Mouse (Mus musculus) neural tube, embryonic 13.5 days (tissue): ENCODE measurements around the gene Gbp8. TPM values are rescaled to one million over a fixed set of nuclear protein-coding genes. Genes with fewer than 3 reads are reported as not detected.

Experiments used
- ATAC-seq: fragments of 200-750 bp; cut with Nextera tagmentation; 2 replicates; pipeline ENCODE4 v1.8.0; 2017; ENCODE audit warnings: low read depth, mild to moderate bottlenecking, moderate TSS enrichment, moderate library complexity
- H3K27ac ChIP-seq: fragments of 300-500 bp; sonication (generic); replicated peaks from 2 replicates; pipeline ENCODE4 v1.5.1; 2015; ENCODE audit warnings: moderate library complexity, mild to moderate bottlenecking, inconsistent platforms
- H3K27me3 ChIP-seq: fragments of 300-500 bp; sonication (generic); 2 replicates; pipeline ENCODE4 v1.6.1; 2015; ENCODE audit warnings: mild to moderate bottlenecking, inconsistent platforms
- H3K36me3 ChIP-seq: fragments of 300-500 bp; sonication (generic); 2 replicates; pipeline ENCODE4 v1.6.1; 2015; ENCODE audit warnings: mild to moderate bottlenecking, inconsistent platforms
- H3K4me1 ChIP-seq: fragments of 300-500 bp; sonication (generic); replicated peaks from 2 replicates; pipeline ENCODE4 v1.6.1; 2015; ENCODE audit warnings: inconsistent platforms
- H3K4me2 ChIP-seq: fragments of 300-500 bp; sonication (generic); 2 replicates; pipeline ENCODE4 v1.6.1; 2015; ENCODE audit warnings: inconsistent platforms, mild to moderate bottlenecking, moderate library complexity
- H3K4me3 ChIP-seq: fragments of 300-500 bp; sonication (generic); 2 replicates; pipeline ENCODE4 v1.5.1; 2015; ENCODE audit warnings: mild to moderate bottlenecking, inconsistent platforms
- H3K9ac ChIP-seq: fragments of 300-500 bp; sonication (generic); 2 replicates; pipeline ENCODE4 v1.6.1; 2015; ENCODE audit warnings: moderate library complexity, mild to moderate bottlenecking, inconsistent platforms
- H3K9me3 ChIP-seq: fragments of 300-500 bp; sonication (generic); 2 replicates; pipeline ENCODE4 v1.6.1; 2016; ENCODE audit warnings: inconsistent platforms
- WGBS: fragments of 180-500 bp; shearing (Covaris S2); methylation state at CpG from one replicate; pipeline ENCODE4 v1.1.7; 2015; 5-methylcytosine and 5-hydroxymethylcytosine counted together
- polyA plus RNA-seq: library from polyadenylated mRNA; unstranded; fragments of >200 nt; fragmentation: Nextera tagmentation; extraction: Ambion mirVana; gene quantifications from 2 replicates; pipeline ENCODE4 v1.2.1, GENCODE M21; 2015

The Gbp8 gene
- polyA plus RNA-seq, 1 experiment from 2014 or later, result 0.54 TPM

- no peak for ATAC-seq
- Histone ChIP-seq H3K27ac (no peak overlapping the region), H3K4me2 (no peak overlapping the region), H3K9me3 (no peaks in the 10 kb centered on the region), H3K27me3 (no peaks in the 10 kb centered on the region), H3K9ac (no peak overlapping the region), H3K4me1 (no peaks in the 10 kb centered on the region), H3K4me3 (no peak overlapping the region), H3K36me3 (no peaks in the 10 kb centered on the region)
- 82% methylated on average over 2 of the region's 2 CpGs for WGBS
These were observed 107.0 kb downstream of the Gbp8 start for GRCm38 (mm10) chr5:105032362-105032761.

- ATAC-seq, result no peak
- H3K27me3 ChIP-seq, result no peaks in the 10 kb centered on the region
- H3K4me3 ChIP-seq, result no peak overlapping the region
- no peaks in the 10 kb centered on the region for H3K4me1 ChIP-seq
- no peaks in the 10 kb centered on the region for H3K36me3 ChIP-seq
- no peak overlapping the region for H3K4me2 ChIP-seq
- H3K27ac ChIP-seq, result no peak overlapping the region
- WGBS, result 87% methylated on average over 1 of the region's 1 CpGs
- H3K9me3 ChIP-seq, result peaks cover 8% of the 10 kb centered on the region
- no peak overlapping the region for H3K9ac ChIP-seq
These were observed 126.8 kb downstream of the Gbp8 start for GRCm38 (mm10) chr5:105012551-105012950.

GRCm38 (mm10) chr5:105011570-105011969, 127.8 kb downstream of the Gbp8 start:
- no peaks in the 10 kb centered on the region for H3K27me3 ChIP-seq
- H3K4me2 ChIP-seq, result no peak overlapping the region
- WGBS, result 85% methylated on average over 4 of the region's 4 CpGs
- no peaks in the 10 kb centered on the region for H3K4me1 ChIP-seq
- H3K9me3 ChIP-seq, result peaks cover 8% of the 10 kb centered on the region
- H3K9ac ChIP-seq, result no peak overlapping the region
- H3K4me3 ChIP-seq, result no peak overlapping the region
- no peaks in the 10 kb centered on the region for H3K36me3 ChIP-seq
- no peak for ATAC-seq
- no peak overlapping the region for H3K27ac ChIP-seq

- Histone ChIP-seq H3K9me3 (peaks cover 8% of the 10 kb centered on the region), H3K4me2 (no peak overlapping the region), H3K36me3 (no peaks in the 10 kb centered on the region), H3K27me3 (no peaks in the 10 kb centered on the region), H3K9ac (no peak overlapping the region), H3K27ac (no peak overlapping the region), H3K4me1 (no peaks in the 10 kb centered on the region), H3K4me3 (no peak overlapping the region)
- ATAC-seq, result no peak
These were observed 129.0 kb downstream of the Gbp8 start for GRCm38 (mm10) chr5:105010376-105010775.

GRCm38 (mm10) chr5:104989411-104989810, 149.9 kb downstream of the Gbp8 start:
- no peak overlapping the region for H3K4me2 ChIP-seq
- no peaks in the 10 kb centered on the region for H3K4me1 ChIP-seq
- no peak overlapping the region for H3K4me3 ChIP-seq
- no peak for ATAC-seq
- no peak overlapping the region for H3K27ac ChIP-seq
- H3K9me3 ChIP-seq, result no peaks in the 10 kb centered on the region
- H3K9ac ChIP-seq, result no peak overlapping the region
- no peaks in the 10 kb centered on the region for H3K27me3 ChIP-seq
- no peaks in the 10 kb centered on the region for H3K36me3 ChIP-seq
- WGBS, result 90% methylated on average over 2 of the region's 2 CpGs

GRCm38 (mm10) chr5:104988000-104988399, 151.3 kb downstream of the Gbp8 start:
- H3K9me3 ChIP-seq, result no peaks in the 10 kb centered on the region
- H3K4me2 ChIP-seq, result no peak overlapping the region
- no peak overlapping the region for H3K9ac ChIP-seq
- H3K27me3 ChIP-seq, result no peaks in the 10 kb centered on the region
- 53% methylated on average over 2 of the region's 2 CpGs for WGBS
- no peaks in the 10 kb centered on the region for H3K4me1 ChIP-seq
- H3K27ac ChIP-seq, result no peak overlapping the region
- no peak for ATAC-seq
- H3K36me3 ChIP-seq, result no peaks in the 10 kb centered on the region
- no peak overlapping the region for H3K4me3 ChIP-seq

- no peaks in the 10 kb centered on the region for H3K27me3 ChIP-seq
- H3K4me3 ChIP-seq, result no peak overlapping the region
- H3K4me2 ChIP-seq, result no peak overlapping the region
- no peaks in the 10 kb centered on the region for H3K36me3 ChIP-seq
- H3K4me1 ChIP-seq, result no peaks in the 10 kb centered on the region
- H3K27ac ChIP-seq, result no peak overlapping the region
- no peak overlapping the region for H3K9ac ChIP-seq
- no peaks in the 10 kb centered on the region for H3K9me3 ChIP-seq
- ATAC-seq, result no peak
- WGBS, result 53% methylated on average over 1 of the region's 1 CpGs
These were observed 152.6 kb downstream of the Gbp8 start for GRCm38 (mm10) chr5:104986706-104987105.

GRCm38 (mm10) chr5:104982535-104982934, 156.8 kb downstream of the Gbp8 start, which contains the start of gene Abcg3:
Gene Abcg3, minus strand, starts transcription at chr5:104982718.
- no peak for ATAC-seq
- Histone ChIP-seq H3K9me3 (no peaks in the 10 kb centered on the region), H3K4me1 (no peaks in the 10 kb centered on the region), H3K4me3 (no peak within 1 kb of the TSS), H3K36me3 (no peaks in the 10 kb centered on the region), H3K9ac (no peak within 1 kb of the TSS), H3K4me2 (peak within 1 kb of the TSS; percentile 7; the same call in 1 of the 2 replicates), H3K27ac (no peak within 1 kb of the TSS), H3K27me3 (no peaks in the 10 kb centered on the region)
- WGBS, result 33% methylated on average over 12 of the region's 12 CpGs

- Histone ChIP-seq H3K4me1 (no peaks in the 10 kb centered on the region), H3K9me3 (no peaks in the 10 kb centered on the region), H3K9ac (no peak overlapping the region), H3K4me3 (no peak overlapping the region), H3K27me3 (no peaks in the 10 kb centered on the region), H3K36me3 (no peaks in the 10 kb centered on the region), H3K4me2 (no peak overlapping the region), H3K27ac (no peak overlapping the region)
- 83% methylated on average over 2 of the region's 2 CpGs for WGBS
- no peak for ATAC-seq
These were observed 160.3 kb downstream of the Gbp8 start for GRCm38 (mm10) chr5:104979040-104979513.

Other genes with a start within 250 kb of the Gbp8 start
- gene Abcg3, start 156.8 kb downstream of the Gbp8 start, polyA plus RNA-seq, result 0.50 and 1.0 TPM in 2 replicates
- 1.5 and 2.0 TPM in 2 replicates for gene Gbp9, start within 50 bp of the Gbp8 start, polyA plus RNA-seq
- 2.0 and 2.1 TPM in 2 replicates for gene Gbp4, start within 50 bp of the Gbp8 start, polyA plus RNA-seq
- 1.1 and 1.7 TPM in 2 replicates for gene Gbp10, start 100.0 kb upstream of the Gbp8 start, polyA plus RNA-seq
- not detected in 2 replicates for gene Gm43302, start 154.2 kb upstream of the Gbp8 start, polyA plus RNA-seq
- gene Gbp6, start 154.2 kb upstream of the Gbp8 start, polyA plus RNA-seq, result 4.6 and 5.0 TPM in 2 replicates